ENCODE assay signal across 8 mouse cellular contexts in genomic region chr7:38086401-38086800, GRCm38 (mm10). TPM values are rescaled to one million over a fixed set of nuclear protein-coding genes. Genes with fewer than 3 reads are reported as not detected.
DNase-seq lines count a peak whose midpoint lies in the region; ATAC-seq lines count a peak whose summit lies in the region.

No protein-coding gene starts in this region.

- H3K36me3 ChIP-seq in erythroblast, embryonic 14.5 days (ENCODE audit: control insufficient read depth), result no peaks in the 10 kb centered on the region
- no peaks in the 10 kb centered on the region for H3K36me3 ChIP-seq in kidney, embryonic 16.5 days (ENCODE audit: insufficient read depth, low read length)
- no peaks in the 10 kb centered on the region for H3K36me3 ChIP-seq in embryonic facial prominence, embryonic 12.5 days
- H3K36me3 ChIP-seq in liver, embryonic 15.5 days (replicated peaks), result no peaks in the 10 kb centered on the region

- H3K9me3 ChIP-seq in erythroblast, embryonic 14.5 days (ENCODE audit: control insufficient read depth, low read length), result no peaks in the 10 kb centered on the region
- no peaks in the 10 kb centered on the region for H3K9me3 ChIP-seq in kidney, embryonic 16.5 days (ENCODE audit: low read length)
- H3K9me3 ChIP-seq in embryonic facial prominence, embryonic 12.5 days, result no peaks in the 10 kb centered on the region
- no peaks in the 10 kb centered on the region for H3K9me3 ChIP-seq in liver, embryonic 15.5 days (replicated peaks)

- ATAC-seq in erythroblast, adult 5-6 weeks (replicated peaks; ENCODE audit: low FRiP score, poor library complexity, severe bottlenecking), result no peak
- no peak for ATAC-seq in kidney, embryonic 16.5 days (ENCODE audit: low FRiP score, low TSS enrichment)
- ATAC-seq in embryonic facial prominence, embryonic 12.5 days (ENCODE audit: insufficient number of reproducible peaks, insufficient read depth, low FRiP score, low TSS enrichment), result no peak
- no peak for ATAC-seq in liver, embryonic 15.5 days (ENCODE audit: insufficient read depth)
- ATAC-seq in granulocyte monocyte progenitor cell, adult 5-6 weeks (replicated peaks; ENCODE audit: poor library complexity, severe bottlenecking), result no peak

- 49% methylated on average over 8 of the region's 8 CpGs for WGBS in kidney, embryonic 16.5 days
- 30% methylated on average over 8 of the region's 8 CpGs for WGBS in embryonic facial prominence, embryonic 12.5 days
- 60% methylated on average over 8 of the region's 8 CpGs for WGBS in liver, embryonic 15.5 days (ENCODE audit: insufficient replicate concordance)

- H3K4me1 ChIP-seq in erythroblast, embryonic 14.5 days (ENCODE audit: control insufficient read depth), result peaks cover 57% of the 10 kb centered on the region
- H3K4me1 ChIP-seq in kidney, embryonic 16.5 days (ENCODE audit: insufficient read depth, low read length), result peaks cover 14% of the 10 kb centered on the region
- H3K4me1 ChIP-seq in embryonic facial prominence, embryonic 12.5 days, result peaks cover 18% of the 10 kb centered on the region
- H3K4me1 ChIP-seq in liver, embryonic 15.5 days (replicated peaks), result peaks cover 28% of the 10 kb centered on the region

- no peak overlapping the region for H3K9ac ChIP-seq in kidney, embryonic 16.5 days (replicated peaks; ENCODE audit: low read length)
- no peak overlapping the region for H3K9ac ChIP-seq in embryonic facial prominence, embryonic 12.5 days
- no peak overlapping the region for H3K9ac ChIP-seq in liver, embryonic 15.5 days

- H3K4me3 ChIP-seq in erythroblast, embryonic 14.5 days (replicated peaks), result peak overlapping the region; percentile 71
- H3K4me3 ChIP-seq in kidney, embryonic 16.5 days (ENCODE audit: low read length), result no peak overlapping the region
- no peak overlapping the region for H3K4me3 ChIP-seq in embryonic facial prominence, embryonic 12.5 days
- H3K4me3 ChIP-seq in liver, embryonic 15.5 days (replicated peaks), result no peak overlapping the region

- peak overlapping the region; percentile 92; the same call in 1 of the 2 replicates for H3K4me2 ChIP-seq in kidney, embryonic 16.5 days (replicated peaks; ENCODE audit: low read depth, low read length)
- peak overlapping the region; percentile 73; the same call in 1 of the 2 replicates for H3K4me2 ChIP-seq in embryonic facial prominence, embryonic 12.5 days (replicated peaks)
- peak overlapping the region; percentile 90; the same call in 1 of the 2 replicates for H3K4me2 ChIP-seq in liver, embryonic 15.5 days

- DNase-seq in kidney, postnatal 10 days, result no peak
- no peak for DNase-seq in frontal cortex, postnatal 14 days (ENCODE audit: low spot score in 2 of 2)

- no peaks in the 10 kb centered on the region for H3K27me3 ChIP-seq in erythroblast, embryonic 14.5 days (ENCODE audit: control insufficient read depth)
- no peaks in the 10 kb centered on the region for H3K27me3 ChIP-seq in kidney, embryonic 16.5 days (ENCODE audit: insufficient read depth, low read length)
- H3K27me3 ChIP-seq in embryonic facial prominence, embryonic 12.5 days, result no peaks in the 10 kb centered on the region
- no peaks in the 10 kb centered on the region for H3K27me3 ChIP-seq in liver, embryonic 15.5 days

- no peak overlapping the region for H3K27ac ChIP-seq in kidney, embryonic 16.5 days (ENCODE audit: low read length)
- no peak overlapping the region for H3K27ac ChIP-seq in embryonic facial prominence, embryonic 12.5 days
- H3K27ac ChIP-seq in liver, embryonic 15.5 days (replicated peaks), result no peak overlapping the region

RNA-seq across cellular contexts. Expression of gene Ccne1, which starts 20.9 kb away (rescaled TPM):
- polyA plus RNA-seq in erythroblast, embryonic 14.5 days (2012), result 10.1 and 12.0 TPM in 2 replicates
- total RNA-seq in erythroblast, adult 5-6 weeks (2015; ENCODE audit: low replicate concordance), result 18.8 and 62.1 TPM in 2 replicates
- total RNA-seq in erythroblast, adult 5-6 weeks (2017; ENCODE audit: low replicate concordance), result 50.2 and 65.5 TPM in 2 replicates
- polyA plus RNA-seq in kidney, embryonic 16.5 days (2015; fragmentation: Nextera tagmentation; extraction: Ambion mirVana), result 59.9 and 63.7 TPM in 2 replicates
- polyA plus RNA-seq in embryonic facial prominence, embryonic 12.5 days (2016; fragmentation: Nextera tagmentation; extraction: Ambion mirVana), result 73.4 and 75.3 TPM in 2 replicates
- polyA plus RNA-seq in liver, embryonic 15.5 days (2015; fragmentation: Nextera tagmentation; extraction: Ambion mirVana), result 77.6 and 79.9 TPM in 2 replicates
- total RNA-seq in granulocyte monocyte progenitor cell, adult 5-6 weeks (2014; fragmentation: Nextera tagmentation), result 22.4 and 23.1 TPM in 2 replicates
- total RNA-seq in granulocyte monocyte progenitor cell, adult 5-6 weeks (2017), result 20.9 and 25.7 TPM in 2 replicates
